Mouse (Mus musculus) embryonic facial prominence, embryonic 12.5 days (tissue): Measurements from ENCODE around the gene Prss42. TPM values are rescaled to one million over a fixed set of nuclear protein-coding genes. Genes with fewer than 3 reads are reported as not detected.

Experiments used
- ATAC-seq: fragments of 200-750 bp; cut with Nextera tagmentation; 2 replicates; pipeline ENCODE4 v1.8.0; 2017; ENCODE audit not compliant: insufficient number of reproducible peaks, insufficient read depth, low FRiP score, low TSS enrichment
- H3K27ac ChIP-seq: fragments of 300-500 bp; sonication (generic); 2 replicates; pipeline ENCODE4 v1.5.1; 2016; ENCODE audit warnings: mild to moderate bottlenecking
- H3K27me3 ChIP-seq: fragments of 300-500 bp; sonication (generic); 2 replicates; pipeline ENCODE4 v1.6.1; 2016; ENCODE audit warnings: mild to moderate bottlenecking, moderate library complexity
- H3K36me3 ChIP-seq: fragments of 300-500 bp; sonication (generic); 2 replicates; pipeline ENCODE4 v1.6.1; 2016; ENCODE audit warnings: mild to moderate bottlenecking
- H3K4me1 ChIP-seq: fragments of 300-500 bp; sonication (generic); 2 replicates; pipeline ENCODE4 v1.6.1; 2016
- H3K4me2 ChIP-seq: fragments of 300-500 bp; sonication (generic); replicated peaks from 2 replicates; pipeline ENCODE4 v1.6.1; 2016; ENCODE audit warnings: mild to moderate bottlenecking, moderate library complexity
- H3K4me3 ChIP-seq: fragments of 300-500 bp; sonication (generic); 2 replicates; pipeline ENCODE4 v1.5.1; 2016; ENCODE audit warnings: mild to moderate bottlenecking
- H3K9ac ChIP-seq: fragments of 300-500 bp; sonication (generic); 2 replicates; pipeline ENCODE4 v1.6.1; 2016; ENCODE audit warnings: mild to moderate bottlenecking, moderate library complexity
- H3K9me3 ChIP-seq: fragments of 300-500 bp; sonication (generic); 2 replicates; pipeline ENCODE4 v1.6.1; 2016; ENCODE audit warnings: mild to moderate bottlenecking, moderate library complexity
- WGBS: fragments of 180-500 bp; shearing (Covaris S2); methylation state at CpG from one replicate; pipeline ENCODE4 v1.1.7; 2016; 5-methylcytosine and 5-hydroxymethylcytosine counted together
- polyA plus RNA-seq: library from polyadenylated mRNA; unstranded; fragments of >200 nt; fragmentation: Nextera tagmentation; extraction: Ambion mirVana; gene quantifications from 2 replicates; pipeline ENCODE4 v1.2.1, GENCODE M21; 2016

Gene Prss42
- polyA plus RNA-seq, 1 experiment from 2014 or later, result not detected

GRCm38 (mm10) chr9:110772336-110772735 lies 25.6 kb upstream of the Prss42 start:
- no peaks in the 10 kb centered on the region for H3K36me3 ChIP-seq
- H3K4me3 ChIP-seq, result no peak overlapping the region
- 0 out of 2 replicates have a peak, but pooled peaks cover 2% of the 10 kb centered on the region for H3K27me3 ChIP-seq
- no peak overlapping the region for H3K4me2 ChIP-seq
- peaks cover 9% of the 10 kb centered on the region for H3K4me1 ChIP-seq
- no peak overlapping the region for H3K9ac ChIP-seq
- no peak overlapping the region for H3K27ac ChIP-seq
- no peaks in the 10 kb centered on the region for H3K9me3 ChIP-seq
- WGBS, result 90% methylated on average over 10 of the region's 10 CpGs
- ATAC-seq, result no peak

- no peak overlapping the region for H3K4me3 ChIP-seq
- peaks cover 14% of the 10 kb centered on the region for H3K4me1 ChIP-seq
- no peak overlapping the region for H3K4me2 ChIP-seq
- no peak for ATAC-seq
- H3K9ac ChIP-seq, result no peak overlapping the region
- H3K9me3 ChIP-seq, result no peaks in the 10 kb centered on the region
- H3K36me3 ChIP-seq, result no peaks in the 10 kb centered on the region
- H3K27ac ChIP-seq, result no peak overlapping the region
- WGBS, result 71% methylated on average over 15 of the region's 15 CpGs
- 0 out of 2 replicates have a peak, but pooled peaks cover 2% of the 10 kb centered on the region for H3K27me3 ChIP-seq
Observed at GRCm38 (mm10) chr9:110774403-110775268, 23.3 kb upstream of the Prss42 start.

DNA sequence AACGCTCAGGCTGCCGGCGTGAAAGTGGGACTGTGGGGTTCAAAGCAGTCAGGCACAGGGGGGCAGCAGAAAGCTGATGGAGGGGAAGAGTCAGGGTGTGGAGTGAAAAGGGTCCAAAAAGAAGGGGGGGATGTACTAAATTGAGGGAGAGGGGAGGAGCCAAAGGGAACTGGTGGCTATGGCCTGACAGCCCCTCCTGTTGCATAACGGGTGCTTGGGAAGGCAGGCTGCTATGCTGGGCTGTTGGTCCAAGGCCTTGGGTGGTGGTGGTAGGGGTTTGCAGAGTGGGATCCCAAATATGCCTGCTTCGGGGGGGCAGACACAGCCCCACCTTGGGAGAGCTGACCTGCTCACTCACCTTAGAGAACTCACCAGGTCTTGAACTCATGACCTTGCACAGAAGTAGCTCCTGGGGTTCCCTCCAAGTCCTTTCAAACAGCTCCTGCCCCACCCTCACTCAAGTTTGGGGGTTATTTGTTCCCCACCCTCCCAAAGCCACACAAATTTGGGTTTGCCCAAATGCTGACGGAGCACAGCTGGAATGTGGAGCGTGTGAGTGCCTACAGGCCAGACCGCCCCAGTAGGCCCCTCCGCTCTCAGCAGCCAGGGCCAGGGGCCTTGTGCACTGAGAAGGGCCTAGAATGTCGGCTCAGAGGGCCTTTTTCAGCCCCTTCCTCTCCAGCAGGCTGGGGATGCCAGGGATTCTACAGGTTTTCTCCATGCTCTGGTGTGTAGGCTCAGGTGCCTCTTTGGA lies 22.5 kb upstream of the Prss42 start:
- Histone ChIP-seq H3K9me3 (no peaks in the 10 kb centered on the region), H3K27me3 (0 out of 2 replicates have a peak, but pooled peaks cover 2% of the 10 kb centered on the region), H3K4me2 (no peak overlapping the region), H3K4me1 (peaks cover 15% of the 10 kb centered on the region), H3K27ac (no peak overlapping the region), H3K36me3 (no peaks in the 10 kb centered on the region), H3K9ac (no peak overlapping the region), H3K4me3 (no peak overlapping the region)
- no peak for ATAC-seq
- WGBS, result 73% methylated on average over 10 of the region's 10 CpGs

DNA sequence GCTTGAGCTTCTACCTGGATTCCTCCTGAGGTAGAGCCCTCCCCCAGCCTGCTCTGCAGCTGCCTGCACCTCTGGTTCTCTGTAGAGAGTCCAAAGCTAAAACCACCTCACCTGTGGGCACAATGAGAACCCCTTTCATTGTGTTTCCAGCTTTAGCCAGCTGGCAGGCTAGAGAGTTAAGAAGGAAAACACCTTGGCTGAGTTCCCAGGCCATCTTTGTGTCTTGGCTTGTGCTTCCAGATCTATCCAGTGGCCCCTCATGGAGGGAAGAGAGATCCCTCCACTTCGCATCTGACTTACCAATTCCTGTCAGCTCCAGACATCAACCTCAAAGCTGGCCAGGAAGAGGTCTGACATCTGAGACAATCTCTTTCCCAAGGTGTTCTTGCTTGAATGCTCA lies 19.9 kb upstream of the Prss42 start:
- no peak overlapping the region for H3K27ac ChIP-seq
- no peaks in the 10 kb centered on the region for H3K36me3 ChIP-seq
- no peak overlapping the region for H3K9ac ChIP-seq
- no peak overlapping the region for H3K4me3 ChIP-seq
- no peak for ATAC-seq
- H3K4me2 ChIP-seq, result no peak overlapping the region
- H3K9me3 ChIP-seq, result no peaks in the 10 kb centered on the region
- 0 out of 2 replicates have a peak, but pooled peaks cover 2% of the 10 kb centered on the region for H3K27me3 ChIP-seq
- peaks cover 23% of the 10 kb centered on the region for H3K4me1 ChIP-seq
- WGBS, result 72% methylated on average over 1 of the region's 1 CpGs

DNA sequence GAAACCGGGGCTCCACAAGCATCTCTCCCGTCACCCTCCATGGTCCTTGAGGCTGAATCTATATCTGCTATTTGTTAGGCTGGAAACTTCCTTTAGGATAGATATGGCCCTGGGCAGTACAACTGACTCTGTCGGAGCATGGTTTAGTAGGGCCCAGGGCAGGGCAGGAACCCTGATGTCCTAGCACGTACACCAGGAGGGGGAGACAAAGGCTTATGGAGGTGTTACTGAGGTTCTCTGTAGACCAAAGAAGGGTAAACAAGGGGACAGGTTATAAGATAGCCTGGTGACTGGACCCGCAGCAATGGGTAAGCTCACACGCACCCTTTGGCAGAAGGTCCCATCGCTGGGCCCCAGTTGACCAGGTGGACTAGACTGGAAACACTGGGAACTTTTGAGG lies 19.4 kb upstream of the Prss42 start:
- H3K9ac ChIP-seq, result no peak overlapping the region
- H3K9me3 ChIP-seq, result no peaks in the 10 kb centered on the region
- no peak overlapping the region for H3K27ac ChIP-seq
- H3K36me3 ChIP-seq, result no peaks in the 10 kb centered on the region
- no peak for ATAC-seq
- no peak overlapping the region for H3K4me3 ChIP-seq
- H3K4me1 ChIP-seq, result peaks cover 26% of the 10 kb centered on the region
- 0 out of 2 replicates have a peak, but pooled peaks cover 2% of the 10 kb centered on the region for H3K27me3 ChIP-seq
- no peak overlapping the region for H3K4me2 ChIP-seq
- 80% methylated on average over 7 of the region's 7 CpGs for WGBS

- no peak overlapping the region for H3K9ac ChIP-seq
- 0 out of 2 replicates have a peak, but pooled peaks cover 2% of the 10 kb centered on the region for H3K27me3 ChIP-seq
- no peak overlapping the region for H3K4me2 ChIP-seq
- WGBS, result 52% methylated on average over 5 of the region's 5 CpGs
- no peaks in the 10 kb centered on the region for H3K9me3 ChIP-seq
- H3K36me3 ChIP-seq, result no peaks in the 10 kb centered on the region
- no peak for ATAC-seq
- no peak overlapping the region for H3K4me3 ChIP-seq
- H3K27ac ChIP-seq, result no peak overlapping the region
- H3K4me1 ChIP-seq, result peaks cover 28% of the 10 kb centered on the region
Observed at GRCm38 (mm10) chr9:110779242-110779913, 18.6 kb upstream of the Prss42 start.

DNA sequence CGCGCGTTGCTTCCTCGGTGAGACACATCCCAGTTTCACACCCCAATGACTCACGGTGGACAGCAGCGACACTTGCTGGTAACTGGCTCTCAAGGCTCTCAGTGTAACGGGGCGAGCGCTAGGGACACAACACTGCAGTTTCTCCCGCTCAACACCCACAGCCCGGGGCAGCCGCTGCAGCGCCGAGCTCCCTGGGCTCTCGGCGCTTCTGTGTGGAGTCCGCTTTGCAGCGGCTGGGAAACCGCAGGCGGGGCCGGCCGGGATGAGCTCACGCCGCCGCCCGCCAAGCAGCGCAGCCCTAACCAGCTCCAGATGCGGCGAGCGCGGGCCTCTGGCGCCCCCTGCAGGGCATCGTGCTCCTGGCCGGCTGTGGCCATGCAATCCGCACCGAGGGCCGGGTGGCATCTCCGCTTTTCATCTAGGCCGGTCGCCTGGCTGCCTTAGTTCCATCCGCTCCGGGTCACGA lies 16.7 kb upstream of the Prss42 start:
- Histone ChIP-seq H3K9me3 (no peaks in the 10 kb centered on the region), H3K4me1 (peaks cover 18% of the 10 kb centered on the region), H3K9ac (peak overlapping the region; percentile 63), H3K4me3 (peak overlapping the region; percentile 35), H3K27me3 (0 out of 2 replicates have a peak, but pooled peaks cover 2% of the 10 kb centered on the region), H3K27ac (peak overlapping the region; percentile 86), H3K4me2 (peak overlapping the region; percentile 67), H3K36me3 (no peaks in the 10 kb centered on the region)
- ATAC-seq, result peak; percentile 96
- 1% methylated on average over 43 of the region's 43 CpGs for WGBS

DNA sequence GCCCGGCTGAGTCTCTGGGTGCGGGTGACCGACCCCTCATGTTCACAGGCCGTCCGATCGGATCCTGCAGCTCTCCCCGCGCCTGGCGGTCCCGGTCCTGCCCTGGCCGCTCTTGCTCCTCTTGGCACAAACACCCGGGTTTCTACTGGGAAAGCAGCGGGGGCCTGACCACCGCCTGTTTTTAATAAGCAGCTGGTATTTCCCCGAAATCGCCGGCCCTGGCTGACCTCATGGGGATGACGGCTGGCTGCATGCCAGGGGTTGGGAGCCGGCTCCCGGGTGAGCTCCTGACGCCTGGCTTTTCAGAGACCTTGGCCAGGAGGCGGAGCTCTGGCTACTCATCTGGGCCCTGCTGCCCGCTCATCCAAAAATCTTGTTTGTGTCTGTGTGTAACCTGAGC lies 16.2 kb upstream of the Prss42 start:
- Histone ChIP-seq H3K4me2 (peak overlapping the region; percentile 67), H3K9me3 (no peaks in the 10 kb centered on the region), H3K9ac (peak overlapping the region; percentile 63), H3K27ac (peak overlapping the region; percentile 86), H3K4me1 (peaks cover 18% of the 10 kb centered on the region), H3K27me3 (0 out of 2 replicates have a peak, but pooled peaks cover 2% of the 10 kb centered on the region), H3K36me3 (no peaks in the 10 kb centered on the region), H3K4me3 (peak overlapping the region; percentile 35)
- peak; percentile 57 for ATAC-seq
- under 1% methylated on average over 23 of the region's 23 CpGs for WGBS

DNA sequence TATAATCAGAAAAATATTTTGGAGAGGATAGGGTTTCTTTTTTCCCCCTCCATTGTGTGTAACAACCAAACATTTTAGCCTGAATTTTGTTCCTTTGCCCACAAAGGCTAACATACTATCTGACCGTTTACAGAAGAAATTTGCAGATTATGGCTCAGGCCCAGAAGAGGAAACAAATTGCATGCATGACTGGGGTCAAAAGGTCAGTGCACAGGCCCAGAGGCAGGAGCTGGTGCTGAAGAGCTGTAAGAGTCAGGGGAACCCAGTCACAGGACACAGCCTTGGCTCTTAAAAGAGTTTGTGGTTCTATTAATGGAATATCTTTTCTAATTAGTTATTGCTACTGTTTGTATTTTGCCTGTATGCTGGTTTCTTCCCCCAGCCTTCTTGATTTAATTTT lies 14.4 kb upstream of the Prss42 start:
- no peak overlapping the region for H3K27ac ChIP-seq
- no peak overlapping the region for H3K4me3 ChIP-seq
- H3K36me3 ChIP-seq, result no peaks in the 10 kb centered on the region
- no peak overlapping the region for H3K4me2 ChIP-seq
- WGBS, result 14% methylated on average over 1 of the region's 1 CpGs
- no peaks in the 10 kb centered on the region for H3K9me3 ChIP-seq
- H3K4me1 ChIP-seq, result peaks cover 18% of the 10 kb centered on the region
- no peaks in the 10 kb centered on the region for H3K27me3 ChIP-seq
- ATAC-seq, result no peak
- H3K9ac ChIP-seq, result no peak overlapping the region

DNA sequence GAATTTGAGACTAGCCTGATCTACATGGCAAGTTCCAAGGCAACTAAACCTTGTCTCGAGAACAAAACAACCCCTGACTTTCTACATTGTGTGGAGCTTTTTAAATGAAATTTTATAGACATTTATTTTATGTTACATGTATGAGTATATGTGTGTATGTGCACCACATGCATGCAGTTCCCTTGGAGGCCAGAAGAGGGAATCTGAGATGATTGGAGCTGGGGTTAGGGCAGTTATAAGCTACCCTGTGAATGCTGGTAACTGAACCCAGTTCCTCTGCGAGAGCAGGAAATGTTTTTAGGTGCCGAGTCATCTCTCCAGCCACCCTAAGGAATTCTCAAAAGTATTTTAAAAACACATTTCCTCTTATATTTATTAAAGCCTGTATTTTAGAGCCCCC lies 9.8 kb upstream of the Prss42 start:
- H3K9ac ChIP-seq, result no peak overlapping the region
- peaks cover 5% of the 10 kb centered on the region; the same call in 1 of the 2 replicates for H3K4me1 ChIP-seq
- H3K9me3 ChIP-seq, result no peaks in the 10 kb centered on the region
- no peaks in the 10 kb centered on the region for H3K36me3 ChIP-seq
- H3K27ac ChIP-seq, result no peak overlapping the region
- H3K4me3 ChIP-seq, result no peak overlapping the region
- no peaks in the 10 kb centered on the region for H3K27me3 ChIP-seq
- no peak overlapping the region for H3K4me2 ChIP-seq
- 86% methylated on average over 3 of the region's 3 CpGs for WGBS
- ATAC-seq, result no peak

GRCm38 (mm10) chr9:110790462-110790861 lies 7.5 kb upstream of the Prss42 start:
- no peak overlapping the region for H3K27ac ChIP-seq
- no peak overlapping the region for H3K4me2 ChIP-seq
- no peaks in the 10 kb centered on the region for H3K4me1 ChIP-seq
- H3K9ac ChIP-seq, result no peak overlapping the region
- H3K27me3 ChIP-seq, result no peaks in the 10 kb centered on the region
- no peak overlapping the region for H3K4me3 ChIP-seq
- no peak for ATAC-seq
- WGBS, result 78% methylated on average over 4 of the region's 4 CpGs
- no peaks in the 10 kb centered on the region for H3K36me3 ChIP-seq
- H3K9me3 ChIP-seq, result no peaks in the 10 kb centered on the region
